Mouse (Mus musculus) midbrain, embryonic 15.5 days (tissue): ENCODE measurements around the gene Cdk5rap2. TPM values are rescaled to one million over a fixed set of nuclear protein-coding genes. Genes with fewer than 3 reads are reported as not detected.

Source experiments
- ATAC-seq: fragments of 200-750 bp; cut with Nextera tagmentation; replicated peaks from 2 replicates; pipeline ENCODE4 v1.8.0; 2017; ENCODE audit warnings: moderate TSS enrichment
- H3K27ac ChIP-seq: fragments of 300-500 bp; sonication (generic); 2 replicates; pipeline ENCODE4 v1.5.1; 2015; ENCODE audit warnings: mild to moderate bottlenecking, inconsistent platforms
- H3K27me3 ChIP-seq: fragments of 300-500 bp; sonication (generic); replicated peaks from 2 replicates; pipeline ENCODE4 v1.6.1; 2015; ENCODE audit warnings: inconsistent platforms
- H3K36me3 ChIP-seq: fragments of 300-500 bp; sonication (generic); replicated peaks from 2 replicates; pipeline ENCODE4 v1.6.1; 2015; ENCODE audit warnings: inconsistent platforms
- H3K4me1 ChIP-seq: fragments of 300-500 bp; sonication (generic); 2 replicates; pipeline ENCODE4 v1.6.1; 2015; ENCODE audit warnings: inconsistent platforms
- H3K4me2 ChIP-seq: fragments of 300-500 bp; sonication (generic); 2 replicates; pipeline ENCODE4 v1.6.1; 2015; ENCODE audit warnings: inconsistent platforms, mild to moderate bottlenecking, moderate library complexity
- H3K4me3 ChIP-seq: fragments of 300-500 bp; sonication (generic); 2 replicates; pipeline ENCODE4 v1.5.1; 2015; ENCODE audit warnings: mild to moderate bottlenecking, inconsistent platforms
- H3K9ac ChIP-seq: fragments of 300-500 bp; sonication (generic); 2 replicates; pipeline ENCODE4 v1.6.1; 2015; ENCODE audit warnings: mild to moderate bottlenecking, inconsistent platforms
- H3K9me3 ChIP-seq: fragments of 300-500 bp; sonication (generic); 2 replicates; pipeline ENCODE4 v1.6.1; 2016; ENCODE audit warnings: inconsistent platforms
- WGBS: fragments of 180-500 bp; shearing (Covaris S2); methylation state at CpG from one replicate; pipeline ENCODE4 v1.1.7; 2015; ENCODE audit warnings: mixed read lengths; 5-methylcytosine and 5-hydroxymethylcytosine counted together
- polyA plus RNA-seq: library from polyadenylated mRNA; unstranded; fragments of >200 nt; fragmentation: Nextera tagmentation; extraction: Ambion mirVana; gene quantifications from 2 replicates; pipeline ENCODE4 v1.2.1, GENCODE M21; 2015

Cdk5rap2 gene
- polyA plus RNA-seq, 1 experiment from 2014 or later, result 8.0 TPM

- no peaks in the 10 kb centered on the region for H3K4me1 ChIP-seq
Measured at GRCm38 (mm10) chr4:70283163-70283562, 127.1 kb downstream of the Cdk5rap2 start.

GRCm38 (mm10) chr4:70278882-70279281 lies 131.4 kb downstream of the Cdk5rap2 start:
- Histone ChIP-seq H3K27ac (no peak overlapping the region), H3K36me3 (no peaks in the 10 kb centered on the region), H3K9ac (no peak overlapping the region), H3K9me3 (no peaks in the 10 kb centered on the region), H3K27me3 (no peaks in the 10 kb centered on the region), H3K4me3 (no peak overlapping the region), H3K4me1 (no peaks in the 10 kb centered on the region), H3K4me2 (no peak overlapping the region)
- no peak for ATAC-seq
- WGBS, result 88% methylated on average over 4 of the region's 4 CpGs

More at GRCm38 (mm10) chr4:70283163-70283562, 127.1 kb downstream of the Cdk5rap2 start:
- 92% methylated on average over 9 of the region's 9 CpGs for WGBS
- no peak overlapping the region for H3K9ac ChIP-seq
- no peak overlapping the region for H3K4me3 ChIP-seq
- no peaks in the 10 kb centered on the region for H3K9me3 ChIP-seq
- H3K4me2 ChIP-seq, result no peak overlapping the region
- ATAC-seq, result no peak
- no peaks in the 10 kb centered on the region for H3K27me3 ChIP-seq
- no peaks in the 10 kb centered on the region for H3K36me3 ChIP-seq
- H3K27ac ChIP-seq, result no peak overlapping the region

- ATAC-seq, result no peak
- no peak overlapping the region for H3K4me3 ChIP-seq
- H3K9me3 ChIP-seq, result no peaks in the 10 kb centered on the region
- no peaks in the 10 kb centered on the region for H3K4me1 ChIP-seq
- no peaks in the 10 kb centered on the region for H3K36me3 ChIP-seq
- H3K9ac ChIP-seq, result no peak overlapping the region
- 92% methylated on average over 3 of the region's 3 CpGs for WGBS
- H3K27ac ChIP-seq, result no peak overlapping the region
- H3K27me3 ChIP-seq, result no peaks in the 10 kb centered on the region
- no peak overlapping the region for H3K4me2 ChIP-seq
Measured at GRCm38 (mm10) chr4:70278057-70278456, 132.2 kb downstream of the Cdk5rap2 start.

- no peak for ATAC-seq
- no peak overlapping the region for H3K9ac ChIP-seq
- 92% methylated on average over 4 of the region's 4 CpGs for WGBS
Measured at GRCm38 (mm10) chr4:70272943-70273342, 137.3 kb downstream of the Cdk5rap2 start.

GRCm38 (mm10) chr4:70272527-70272926 lies 137.7 kb downstream of the Cdk5rap2 start:
- H3K4me1 ChIP-seq, result no peaks in the 10 kb centered on the region

More at GRCm38 (mm10) chr4:70272943-70273342, 137.3 kb downstream of the Cdk5rap2 start:
- no peaks in the 10 kb centered on the region for H3K9me3 ChIP-seq
- no peaks in the 10 kb centered on the region for H3K27me3 ChIP-seq
- H3K4me3 ChIP-seq, result no peak overlapping the region
- no peaks in the 10 kb centered on the region for H3K4me1 ChIP-seq
- H3K27ac ChIP-seq, result no peak overlapping the region
- no peak overlapping the region for H3K4me2 ChIP-seq
- H3K36me3 ChIP-seq, result no peaks in the 10 kb centered on the region

GRCm38 (mm10) chr4:70267213-70267906 lies 142.9 kb downstream of the Cdk5rap2 start:
- H3K9me3 ChIP-seq, result no peaks in the 10 kb centered on the region
- no peaks in the 10 kb centered on the region for H3K4me1 ChIP-seq
- peaks cover 11% of the 10 kb centered on the region; the same call in 1 of the 2 replicates for H3K36me3 ChIP-seq
- no peak overlapping the region for H3K9ac ChIP-seq
- 85% methylated on average over 2 of the region's 2 CpGs for WGBS
- no peak overlapping the region for H3K27ac ChIP-seq
- no peak overlapping the region for H3K4me2 ChIP-seq
- no peaks in the 10 kb centered on the region for H3K27me3 ChIP-seq
- ATAC-seq, result no peak
- H3K4me3 ChIP-seq, result no peak overlapping the region

More at GRCm38 (mm10) chr4:70272527-70272926, 137.7 kb downstream of the Cdk5rap2 start:
- no peaks in the 10 kb centered on the region for H3K27me3 ChIP-seq
- H3K27ac ChIP-seq, result no peak overlapping the region
- no peaks in the 10 kb centered on the region for H3K9me3 ChIP-seq
- no peaks in the 10 kb centered on the region for H3K36me3 ChIP-seq
- no peak for ATAC-seq
- 93% methylated on average over 4 of the region's 4 CpGs for WGBS
- no peak overlapping the region for H3K4me3 ChIP-seq
- H3K4me2 ChIP-seq, result no peak overlapping the region
- H3K9ac ChIP-seq, result no peak overlapping the region

- Histone ChIP-seq H3K4me3 (no peak overlapping the region), H3K9me3 (no peaks in the 10 kb centered on the region), H3K27ac (no peak overlapping the region), H3K4me2 (no peak overlapping the region), H3K36me3 (peaks cover 11% of the 10 kb centered on the region; the same call in 1 of the 2 replicates), H3K9ac (no peak overlapping the region), H3K4me1 (no peaks in the 10 kb centered on the region), H3K27me3 (no peaks in the 10 kb centered on the region)
- 63% methylated on average over 6 of the region's 6 CpGs for WGBS
- peak; percentile 54; the same call in 1 of the 2 replicates for ATAC-seq
Measured at GRCm38 (mm10) chr4:70265248-70265647, 145.0 kb downstream of the Cdk5rap2 start.

GRCm38 (mm10) chr4:70262850-70263249 lies 147.4 kb downstream of the Cdk5rap2 start:
- no peak overlapping the region for H3K4me3 ChIP-seq
- no peaks in the 10 kb centered on the region for H3K9me3 ChIP-seq
- peaks cover 11% of the 10 kb centered on the region; the same call in 1 of the 2 replicates for H3K36me3 ChIP-seq
- no peaks in the 10 kb centered on the region for H3K27me3 ChIP-seq
- no peak overlapping the region for H3K9ac ChIP-seq
- 92% methylated on average over 5 of the region's 5 CpGs for WGBS
- H3K27ac ChIP-seq, result no peak overlapping the region
- H3K4me2 ChIP-seq, result no peak overlapping the region
- H3K4me1 ChIP-seq, result peaks cover 15% of the 10 kb centered on the region
- no peak for ATAC-seq

GRCm38 (mm10) chr4:70261315-70261714 lies 148.9 kb downstream of the Cdk5rap2 start:
- H3K27ac ChIP-seq, result no peak overlapping the region
- no peak for ATAC-seq
- no peak overlapping the region for H3K4me2 ChIP-seq
- no peak overlapping the region for H3K4me3 ChIP-seq
- H3K9ac ChIP-seq, result no peak overlapping the region
- no peaks in the 10 kb centered on the region for H3K9me3 ChIP-seq
- H3K4me1 ChIP-seq, result peaks cover 15% of the 10 kb centered on the region
- peaks cover 11% of the 10 kb centered on the region; the same call in 1 of the 2 replicates for H3K36me3 ChIP-seq
- 82% methylated on average over 5 of the region's 5 CpGs for WGBS
- no peaks in the 10 kb centered on the region for H3K27me3 ChIP-seq

GRCm38 (mm10) chr4:70260419-70260807 lies 149.8 kb downstream of the Cdk5rap2 start:
- no peak overlapping the region for H3K27ac ChIP-seq
- 91% methylated on average over 11 of the region's 11 CpGs for WGBS
- peaks cover 11% of the 10 kb centered on the region; the same call in 1 of the 2 replicates for H3K36me3 ChIP-seq
- H3K4me1 ChIP-seq, result peaks cover 15% of the 10 kb centered on the region
- no peaks in the 10 kb centered on the region for H3K9me3 ChIP-seq
- H3K4me3 ChIP-seq, result no peak overlapping the region
- H3K4me2 ChIP-seq, result no peak overlapping the region
- H3K9ac ChIP-seq, result no peak overlapping the region
- H3K27me3 ChIP-seq, result no peaks in the 10 kb centered on the region
- ATAC-seq, result no peak

- Histone ChIP-seq H3K9ac (no peak overlapping the region), H3K27ac (no peak overlapping the region), H3K36me3 (peaks cover 11% of the 10 kb centered on the region; the same call in 1 of the 2 replicates), H3K4me3 (no peak overlapping the region), H3K27me3 (no peaks in the 10 kb centered on the region), H3K4me2 (no peak overlapping the region), H3K4me1 (peaks cover 15% of the 10 kb centered on the region), H3K9me3 (no peaks in the 10 kb centered on the region)
- ATAC-seq, result 0 out of 2 replicates have a peak, but pooled peaks have one; percentile 21
- 74% methylated on average over 3 of the region's 3 CpGs for WGBS
Measured at GRCm38 (mm10) chr4:70259726-70260418, 150.4 kb downstream of the Cdk5rap2 start.

GRCm38 (mm10) chr4:70258826-70259225 lies 151.4 kb downstream of the Cdk5rap2 start:
- peaks cover 6% of the 10 kb centered on the region; the same call in 1 of the 2 replicates for H3K36me3 ChIP-seq
- no peak for ATAC-seq
- H3K27me3 ChIP-seq, result no peaks in the 10 kb centered on the region
- H3K4me2 ChIP-seq, result no peak overlapping the region
- H3K9ac ChIP-seq, result no peak overlapping the region
- H3K27ac ChIP-seq, result peak overlapping the region; percentile 44; the same call in 1 of the 2 replicates
- H3K4me3 ChIP-seq, result no peak overlapping the region
- peaks cover 15% of the 10 kb centered on the region for H3K4me1 ChIP-seq
- 54% methylated on average over 9 of the region's 9 CpGs for WGBS
- H3K9me3 ChIP-seq, result no peaks in the 10 kb centered on the region
